Mouse (Mus musculus) thymus, adult 18-20 months (tissue): ENCODE measurements at regions not wholly inside any gene's neighbourhood (a gene's known extent, or its start where the extent isn't known, plus 50 kb on each side); places are given as distances from the start of the nearest gene placed in this dataset.

Source experiments
- DNase-seq, 2 experiments: peaks; one replicate each; pipeline ENCODE4 v3.0.0; 2022; ENCODE audit warnings: mixed read lengths in 2 of 2

DNA sequence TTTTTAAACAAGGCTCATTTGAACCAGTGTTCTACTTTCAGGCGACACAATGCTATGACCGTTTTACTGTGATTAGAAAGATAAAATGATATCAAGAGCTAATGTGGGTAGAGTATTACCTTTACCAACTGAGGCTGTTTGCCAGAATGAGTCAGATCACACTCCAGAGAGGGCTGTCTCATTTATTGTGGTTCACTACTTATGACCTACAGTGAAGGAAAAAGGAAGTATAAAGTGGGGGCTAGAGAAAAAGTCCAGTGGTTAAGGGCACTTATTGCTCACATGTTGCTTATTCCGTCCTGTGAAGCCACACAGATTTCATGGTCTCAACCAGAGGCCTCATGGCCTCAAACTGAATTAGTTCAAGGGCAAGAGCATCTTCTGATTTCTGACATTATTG lies 530.2 kb downstream of the Lmo4 start:
- DNase-seq = no peak

DNA sequence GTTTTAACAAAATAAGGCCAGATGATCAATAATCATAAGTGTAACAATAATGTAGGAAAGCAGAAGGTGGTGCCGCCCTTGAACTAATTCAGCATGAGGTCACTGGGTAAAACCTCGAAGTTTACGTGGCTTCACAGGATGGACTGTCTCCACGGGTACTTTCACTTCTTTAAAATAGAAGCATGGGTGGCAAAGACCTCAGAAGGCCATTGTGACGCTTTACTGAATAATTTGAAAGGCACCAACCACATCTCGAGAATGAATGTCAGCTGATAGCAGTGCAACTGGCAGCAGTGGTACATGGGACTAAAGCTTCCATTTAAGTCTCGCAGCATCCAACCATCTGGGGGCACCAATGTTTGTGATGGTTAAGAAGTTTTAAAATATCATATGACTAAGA lies 530.6 kb downstream of the Lmo4 start:
- no peak for DNase-seq

DNA sequence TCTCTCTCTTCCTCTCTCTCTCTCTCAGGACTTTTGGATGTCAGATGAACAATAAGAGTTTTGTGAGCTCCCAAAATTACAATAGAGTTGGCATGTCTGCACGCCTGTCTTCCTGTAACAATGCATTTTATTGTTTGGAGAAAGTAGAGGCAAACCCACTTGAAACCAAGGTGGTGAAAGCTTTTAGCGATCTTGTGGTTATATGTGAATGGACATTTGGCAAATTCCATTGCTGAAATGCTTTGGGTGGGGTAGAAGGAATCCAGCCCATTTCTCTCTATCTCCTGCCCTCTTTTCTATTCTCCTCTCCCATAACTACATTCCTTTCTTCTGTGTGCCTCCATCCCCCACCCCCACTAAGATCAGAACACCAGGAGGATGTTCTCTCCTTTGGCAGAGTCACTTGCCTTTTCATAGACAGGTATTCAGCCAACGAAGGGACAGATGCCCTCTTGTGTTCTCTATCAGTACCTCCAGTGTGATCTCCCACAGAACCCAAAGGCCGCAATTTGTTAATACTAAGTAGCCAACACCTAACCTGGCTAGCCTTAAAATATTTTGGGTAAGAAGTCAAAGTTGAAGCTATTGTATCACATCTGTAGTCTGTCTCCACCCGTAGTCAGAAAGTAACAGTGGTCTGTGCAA lies 542.9 kb downstream of the Lmo4 start:
- DNase-seq = no peak

GRCm38 (mm10) chr3:143659421-143659978 lies 545.5 kb downstream of the Lmo4 start:
- no peak for DNase-seq

DNA sequence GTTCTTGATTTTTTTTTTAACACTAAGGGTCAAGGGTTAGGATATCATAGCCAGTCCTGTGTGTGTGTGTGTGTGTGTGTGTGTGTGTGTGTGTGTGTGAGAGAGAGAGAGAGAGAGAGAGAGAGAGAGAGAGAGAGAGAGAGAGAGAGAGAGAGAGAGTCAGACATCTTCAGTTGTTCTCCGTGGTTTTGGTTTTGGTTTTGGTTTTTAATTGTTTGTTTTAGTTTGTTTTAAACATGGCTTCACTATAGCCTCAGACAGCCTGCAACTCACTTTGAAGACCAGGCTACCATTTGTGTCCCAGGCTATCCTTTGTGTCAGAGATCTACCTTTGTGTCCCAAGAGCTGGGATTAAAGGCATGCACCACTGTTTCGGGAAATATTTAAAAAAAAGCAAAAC lies 557.8 kb downstream of the Lmo4 start:
- no peak for DNase-seq

DNA sequence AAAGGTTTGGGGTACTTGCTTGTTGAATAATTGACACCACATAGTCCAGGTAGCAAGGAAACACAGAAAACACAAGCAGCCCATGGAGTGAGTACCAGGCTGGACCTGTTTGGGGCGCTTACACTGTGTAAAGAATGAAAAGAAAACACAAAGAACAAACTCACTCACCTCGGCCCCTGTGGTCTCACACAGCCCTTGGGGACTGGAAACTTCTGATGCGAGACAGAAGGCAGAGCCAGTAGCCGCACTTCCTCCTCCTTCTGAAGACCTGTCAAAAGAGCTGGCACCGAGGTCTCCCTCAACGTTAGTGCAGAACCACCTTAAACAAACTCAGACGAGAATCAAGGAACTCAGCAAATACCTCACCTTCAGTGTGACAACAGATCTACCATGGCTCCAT lies 558.2 kb downstream of the Lmo4 start:
- DNase-seq = peak; percentile 33 to 60

- no peak for DNase-seq
These were observed 572.0 kb downstream of the Lmo4 start for GRCm38 (mm10) chr3:143633036-143633435.

DNA sequence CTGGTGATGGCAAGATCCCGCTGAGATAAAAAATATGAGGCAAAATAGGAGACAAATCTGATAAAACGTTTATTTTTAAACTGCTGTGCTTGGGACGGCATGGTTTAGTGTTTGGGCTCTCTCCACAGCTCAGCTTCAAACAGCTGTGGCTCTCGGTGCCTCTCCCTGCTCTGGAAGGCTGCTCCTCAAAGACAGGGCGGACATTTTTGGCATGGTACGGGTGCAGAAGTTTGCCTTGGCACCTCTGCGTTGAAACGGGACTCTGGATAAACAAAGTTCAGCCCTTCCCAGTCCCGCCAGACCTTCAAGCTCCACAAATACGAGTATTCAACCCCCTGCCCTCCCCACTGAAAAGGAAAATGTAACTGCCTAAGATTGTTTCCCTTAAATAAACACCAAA lies 573.8 kb downstream of the Lmo4 start:
- DNase-seq = no peak

DNA sequence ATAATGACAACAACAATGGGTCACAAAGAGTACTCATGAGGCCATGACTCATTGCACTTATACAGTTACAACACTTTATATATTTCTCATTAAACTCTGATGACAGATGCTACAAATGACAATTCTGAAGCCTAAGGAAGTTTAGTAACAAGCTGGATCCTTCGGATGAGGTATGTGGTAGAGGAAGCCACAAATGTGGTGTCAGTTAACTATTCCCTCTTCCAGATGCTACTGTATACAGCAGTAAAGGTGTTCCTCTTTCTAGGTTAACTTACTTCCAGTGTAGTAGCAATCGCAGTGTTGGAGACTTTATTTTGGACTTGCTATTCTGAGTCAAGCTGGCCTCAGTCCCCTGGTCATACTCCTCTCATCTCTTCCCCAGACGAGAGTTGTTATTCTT lies 580.1 kb downstream of the Lmo4 start:
- no peak for DNase-seq

GRCm38 (mm10) chr3:143622275-143622674 lies 582.7 kb downstream of the Lmo4 start:
- no peak for DNase-seq

DNA sequence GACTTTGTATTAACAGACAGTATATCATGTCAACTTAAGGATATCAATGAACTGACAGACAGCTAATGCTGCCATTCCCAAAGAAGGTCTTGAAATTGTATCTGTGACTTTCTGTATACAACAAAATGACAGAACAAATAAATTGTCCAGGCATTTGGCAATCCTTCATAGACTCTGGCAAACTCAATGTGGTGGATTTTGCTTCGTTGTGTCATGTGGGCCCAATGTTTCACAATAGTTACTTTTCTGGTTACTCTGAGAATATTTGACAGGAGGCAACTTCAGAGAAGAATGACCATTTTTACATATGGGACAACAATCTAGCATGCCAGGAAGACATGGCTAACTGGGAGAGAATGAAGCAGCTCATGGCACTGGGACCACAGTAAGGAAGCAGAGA lies 585.9 kb downstream of the Lmo4 start:
- DNase-seq = no peak

DNA sequence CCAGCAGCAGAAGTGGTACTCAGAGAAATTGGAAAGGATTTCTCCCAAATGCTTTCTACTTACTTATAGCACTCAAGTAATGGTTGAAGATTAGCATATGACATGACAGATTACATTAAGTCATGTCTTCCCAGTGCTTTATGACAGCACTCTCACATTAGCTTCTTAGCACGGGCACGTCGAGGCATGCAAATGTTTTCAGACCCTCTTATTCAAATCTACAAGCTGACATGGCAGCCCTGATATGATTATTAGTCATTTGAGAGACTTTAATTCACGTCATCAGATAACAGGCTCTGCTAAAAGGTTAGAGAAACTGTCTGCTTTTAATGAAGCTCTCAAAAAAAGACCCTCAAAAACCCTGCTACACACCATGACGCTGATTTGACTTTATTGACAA lies 590.1 kb downstream of the Lmo4 start:
- DNase-seq = no peak

DNA sequence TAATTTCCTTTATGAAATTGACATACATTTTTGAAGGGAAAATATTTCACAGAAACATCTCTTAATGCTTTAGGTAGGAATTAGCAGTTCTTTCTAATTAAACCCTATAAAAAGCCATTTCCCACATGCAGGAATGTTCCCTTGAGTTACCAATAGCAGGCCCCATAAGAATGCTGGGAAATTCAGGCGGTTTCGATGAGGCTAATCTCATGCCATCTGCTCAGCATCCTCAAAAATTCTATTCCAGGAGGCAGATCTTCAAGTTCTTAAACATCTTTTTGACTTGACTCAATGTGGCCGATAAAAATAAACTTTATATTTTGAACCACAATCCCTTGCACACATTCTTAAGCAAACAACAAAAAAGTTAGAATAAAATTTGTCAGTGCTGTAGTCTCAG lies 591.0 kb downstream of the Lmo4 start:
- DNase-seq = no peak

DNA sequence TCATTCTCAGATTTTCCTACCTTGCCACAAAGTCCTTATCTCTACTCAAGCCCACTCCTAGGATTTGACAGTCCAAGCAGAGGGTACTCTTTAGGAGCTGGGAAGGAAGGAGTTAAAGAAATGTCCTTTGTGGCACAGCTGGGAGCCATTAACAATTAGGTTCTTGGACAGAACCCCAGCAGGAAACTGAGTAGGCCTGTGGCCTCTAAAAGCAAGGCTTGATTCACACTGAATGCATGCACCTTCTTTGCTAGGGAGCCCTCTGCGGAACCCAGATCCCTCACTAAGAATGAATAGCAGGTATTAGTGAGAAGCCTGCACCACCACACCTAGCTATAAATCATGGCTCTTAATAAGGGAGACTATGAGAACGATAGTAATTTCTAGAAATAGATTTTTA lies 595.3 kb downstream of the Lmo4 start:
- no peak for DNase-seq

- DNase-seq = peak; percentile 28 to 36
These were observed 605.9 kb downstream of the Lmo4 start for GRCm38 (mm10) chr3:143599120-143599519.

DNA sequence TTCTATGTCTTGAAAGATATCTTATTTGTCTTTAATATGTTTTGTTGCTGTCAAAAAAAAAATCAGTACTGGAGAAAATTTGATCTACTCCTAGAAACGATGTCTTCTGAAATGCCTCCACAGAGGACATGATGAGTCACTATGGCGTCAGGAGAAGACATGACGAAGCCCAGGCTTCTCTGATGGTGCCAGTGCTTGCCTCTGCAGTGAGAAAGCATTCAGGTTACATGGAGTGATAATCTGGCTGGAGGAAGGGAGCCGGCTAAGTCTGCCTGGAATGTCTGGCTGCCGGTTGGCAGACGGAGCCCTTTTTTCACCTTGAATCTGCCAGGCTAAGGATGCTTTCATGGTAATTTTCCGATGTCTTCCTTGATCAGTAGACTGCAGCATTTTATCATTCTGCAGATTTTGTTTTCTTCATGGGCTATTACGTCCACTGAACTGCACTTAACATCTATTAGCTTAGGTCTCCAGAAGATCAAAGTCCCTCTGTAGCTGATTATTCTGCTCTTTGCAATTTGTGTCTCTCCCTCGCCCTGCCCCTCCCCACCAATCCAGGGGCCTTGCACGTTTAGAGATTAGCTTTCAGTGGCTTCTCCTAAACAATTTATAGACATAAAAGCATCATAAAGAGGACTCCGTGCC lies 607.9 kb downstream of the Lmo4 start:
- no peak for DNase-seq

DNA sequence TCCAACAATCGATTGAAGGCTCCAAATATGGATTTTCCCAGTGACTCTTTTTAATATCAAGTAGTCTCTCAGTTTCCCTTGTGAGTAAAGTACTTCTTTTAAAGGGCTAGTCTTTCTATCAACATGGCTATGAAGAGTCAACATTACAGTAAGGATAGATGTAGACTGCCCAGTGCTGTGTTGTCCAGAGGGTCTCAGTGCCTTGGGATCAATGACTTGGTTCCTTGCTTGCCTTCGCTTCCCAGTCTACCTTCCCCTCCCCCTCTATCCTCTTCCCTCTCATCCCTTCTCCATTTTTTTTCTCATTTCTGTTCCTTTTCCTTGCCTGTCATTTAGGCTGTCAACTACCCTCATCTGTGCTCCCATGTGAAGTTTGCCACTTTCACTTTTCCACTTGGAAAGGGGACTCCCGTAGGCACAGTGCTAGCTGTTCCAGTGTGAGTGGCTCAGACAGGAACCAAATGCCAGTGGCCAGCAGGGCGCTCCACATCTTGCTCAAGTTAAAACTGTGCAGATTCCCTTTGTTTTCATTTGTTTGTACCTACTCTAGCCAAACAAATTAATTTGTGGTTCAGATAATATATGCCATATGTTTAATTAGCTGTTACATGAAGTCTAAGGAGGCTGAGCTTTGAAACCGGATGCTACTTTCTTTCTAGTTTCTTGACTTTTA lies 608.9 kb downstream of the Lmo4 start:
- no peak for DNase-seq

DNA sequence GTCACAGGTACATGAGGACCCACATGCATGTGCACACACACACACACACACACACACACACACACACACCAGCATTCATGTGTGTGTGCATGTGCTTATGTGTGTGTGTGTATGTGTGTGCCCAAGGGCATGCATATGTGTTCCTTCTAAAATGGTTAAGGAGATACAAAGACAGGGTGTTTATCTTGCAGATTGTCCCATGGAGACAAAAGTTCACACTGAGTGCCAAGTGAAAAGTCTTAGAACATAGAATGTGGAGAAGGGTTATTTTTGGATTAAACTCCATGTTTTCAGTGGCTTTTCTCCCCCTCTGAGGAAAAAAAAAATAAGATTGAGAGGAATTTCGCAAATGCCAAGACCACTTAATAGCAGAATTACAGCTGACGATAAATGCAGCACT lies 609.9 kb downstream of the Lmo4 start:
- no peak for DNase-seq

DNA sequence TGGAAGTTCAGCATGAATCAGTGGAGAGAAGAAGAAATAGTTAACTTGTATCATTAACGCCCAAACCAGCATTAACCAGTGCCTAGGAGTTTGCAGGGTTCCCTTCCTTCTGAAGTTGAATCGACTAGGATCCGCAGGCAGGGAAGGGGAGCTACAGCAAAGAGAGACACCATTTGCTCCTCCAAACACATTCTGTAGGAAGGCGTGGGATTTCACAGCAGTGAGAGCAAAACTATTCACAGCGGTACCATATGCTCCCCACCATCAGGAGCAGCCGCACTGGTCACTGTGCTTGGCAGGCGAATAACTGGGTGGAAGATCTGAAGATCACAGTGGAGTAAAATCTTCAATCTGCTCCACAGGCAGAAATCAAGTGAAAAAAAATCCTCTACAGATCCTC lies 610.3 kb downstream of the Lmo4 start:
- DNase-seq = no peak

DNA sequence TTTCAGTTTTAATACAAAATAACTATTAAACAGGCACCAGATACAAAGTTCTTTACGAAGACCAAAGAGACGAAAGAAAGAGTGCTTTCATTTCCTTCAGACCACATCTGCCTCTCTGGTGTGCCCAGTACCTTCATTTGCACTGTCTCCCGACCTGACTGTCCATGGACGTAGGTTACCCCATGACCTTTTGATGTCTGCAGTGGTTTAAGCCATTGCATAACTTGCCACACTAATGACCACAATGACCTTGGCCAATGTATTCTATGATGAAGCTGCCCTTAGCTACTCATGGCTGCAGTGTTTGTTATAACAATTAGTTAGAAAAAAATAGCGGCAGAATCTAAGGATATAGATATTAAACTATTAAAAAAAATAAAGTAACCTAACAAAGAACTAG lies 618.4 kb downstream of the Lmo4 start:
- DNase-seq = no peak

DNA sequence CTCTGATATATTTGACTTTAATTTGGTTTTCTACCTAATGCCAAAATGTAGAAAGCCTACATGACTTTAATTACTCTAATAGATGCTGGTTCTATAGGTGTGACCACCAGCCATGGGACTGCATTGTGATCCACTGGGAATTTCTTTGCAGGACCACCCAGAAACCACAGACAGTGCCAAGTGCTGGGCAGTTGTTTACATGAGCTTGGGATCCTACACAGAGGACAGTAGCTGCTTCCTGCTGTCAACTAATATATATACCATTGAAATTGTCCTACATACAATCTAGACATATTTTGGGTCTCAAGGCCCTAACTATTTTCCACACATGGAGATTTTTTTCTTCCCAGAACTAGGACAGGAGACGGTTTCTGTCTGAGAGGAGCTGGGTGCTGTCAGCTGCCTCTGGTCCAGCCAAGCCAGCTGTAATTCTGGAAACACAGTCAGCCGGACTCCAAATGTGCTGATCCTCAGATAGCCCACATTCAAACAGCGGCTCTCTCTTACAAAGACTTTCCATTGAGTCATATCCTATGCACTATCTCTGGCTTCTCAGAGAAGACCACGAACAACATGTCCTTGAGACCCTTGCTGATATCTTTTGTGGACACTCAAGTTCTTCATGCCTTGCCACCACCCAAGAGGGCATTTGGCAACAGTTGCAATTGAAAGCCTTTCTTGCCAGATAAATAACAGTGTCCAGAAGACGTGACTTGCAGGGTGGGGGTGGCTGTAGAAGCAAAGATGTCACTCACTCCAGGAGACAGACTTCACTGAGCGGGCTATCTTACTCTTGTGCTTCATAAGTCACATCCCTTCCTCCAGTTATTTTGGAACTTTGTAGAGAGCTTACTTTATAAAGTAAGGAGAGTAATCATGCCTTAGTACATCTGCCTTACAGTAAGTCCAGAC lies 620.1 kb downstream of the Lmo4 start:
- no peak for DNase-seq

GRCm38 (mm10) chr3:143576338-143577007 lies 628.5 kb downstream of the Lmo4 start:
- no peak for DNase-seq

GRCm38 (mm10) chr3:143575737-143576136 lies 629.3 kb downstream of the Lmo4 start:
- DNase-seq = no peak
